18 mouse cellular contexts compared by ENCODE assay signal in the genomic region with DNA sequence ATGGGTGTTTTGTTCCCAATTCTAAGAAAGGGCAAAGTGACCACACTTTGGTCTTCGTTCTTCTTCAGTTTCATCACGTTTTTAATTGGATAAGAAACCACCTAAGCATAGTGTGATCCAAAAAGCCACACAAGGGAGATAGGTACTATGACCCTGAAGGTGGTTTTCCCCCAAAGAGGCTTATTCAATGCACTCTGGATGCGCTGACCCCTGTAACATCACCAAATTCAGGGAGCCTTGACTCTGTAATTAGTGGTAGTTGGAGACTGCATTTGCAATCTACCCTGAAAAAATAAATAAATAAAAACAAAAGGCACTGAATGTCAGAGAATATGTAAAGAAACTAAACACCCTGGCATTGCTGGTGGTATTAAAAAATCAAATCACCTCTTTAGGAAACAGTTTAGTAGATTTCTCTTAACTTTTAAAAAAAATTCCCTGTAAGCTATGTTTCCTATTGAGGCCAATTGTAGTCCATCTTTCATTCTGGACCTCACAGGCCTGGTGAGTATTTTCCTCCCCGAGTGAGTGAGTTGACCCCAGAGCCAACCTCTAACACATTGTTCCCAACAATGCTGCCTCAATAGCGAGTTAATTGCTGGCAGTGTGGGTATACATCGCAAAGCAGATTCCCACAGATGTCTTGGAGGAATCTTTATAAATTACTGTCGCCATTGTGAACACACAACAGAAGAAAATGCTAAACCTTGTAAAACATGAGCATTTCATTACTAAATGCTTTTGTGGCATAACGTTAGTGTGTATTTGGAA.
DNase-seq lines count a peak whose midpoint lies in the region; ATAC-seq lines count a peak whose summit lies in the region.
"Had no signal": no experiment of that assay in that cellular context is flagged by ENCODE, and none has a peak within 500 bp of the region (broad histone marks: within the 10 kb centered on the region; RNA-seq: fewer than 3 reads in every experiment).

No protein-coding gene starts in this region.

- no peak overlapping the region for H3K4me3 ChIP-seq in embryonic facial prominence, embryonic 11.5 days (ENCODE audit: low read depth, low read length)
- no peak overlapping the region for H3K4me3 ChIP-seq in embryonic facial prominence, embryonic 10.5 days
- no peak overlapping the region for H3K4me3 ChIP-seq in hindbrain, embryonic 11.5 days (ENCODE audit: low read depth, low read length)
- no peak overlapping the region for H3K4me3 ChIP-seq in neural tube, embryonic 13.5 days
- H3K4me3 ChIP-seq: embryonic facial prominence, embryonic 13.5 days; intestine, embryonic 15.5 days; limb, embryonic 15.5 days had no signal

- H3K4me1 ChIP-seq in embryonic facial prominence, embryonic 11.5 days (ENCODE audit: control insufficient read depth, insufficient read depth, low read length) = no peaks in the 10 kb centered on the region
- no peaks in the 10 kb centered on the region for H3K4me1 ChIP-seq in embryonic facial prominence, embryonic 10.5 days
- H3K4me1 ChIP-seq in hindbrain, embryonic 11.5 days (replicated peaks; ENCODE audit: control insufficient read depth, insufficient read depth, low read length) = no peaks in the 10 kb centered on the region
- H3K4me1 ChIP-seq in neural tube, embryonic 13.5 days (replicated peaks) = 0 out of 2 replicates have a peak, but pooled peaks cover 8% of the 10 kb centered on the region
- H3K4me1 ChIP-seq: embryonic facial prominence, embryonic 13.5 days; intestine, embryonic 15.5 days; limb, embryonic 15.5 days had no signal

- H3K9ac ChIP-seq in embryonic facial prominence, embryonic 11.5 days (replicated peaks; ENCODE audit: low read length) = no peak overlapping the region
- no peak overlapping the region for H3K9ac ChIP-seq in hindbrain, embryonic 11.5 days (ENCODE audit: low read depth, low read length)
- H3K9ac ChIP-seq in neural tube, embryonic 13.5 days = no peak overlapping the region
- H3K9ac ChIP-seq: embryonic facial prominence, embryonic 13.5 days; intestine, embryonic 15.5 days; limb, embryonic 15.5 days; liver, postnatal 0 days had no signal

- H3K27me3 ChIP-seq in embryonic facial prominence, embryonic 11.5 days (ENCODE audit: control insufficient read depth, insufficient read depth, low read length) = no peaks in the 10 kb centered on the region
- no peaks in the 10 kb centered on the region for H3K27me3 ChIP-seq in embryonic facial prominence, embryonic 10.5 days (replicated peaks; ENCODE audit: low read depth, poor library complexity, severe bottlenecking)
- H3K27me3 ChIP-seq in hindbrain, embryonic 11.5 days (ENCODE audit: control insufficient read depth, insufficient read depth, low read length) = no peaks in the 10 kb centered on the region
- H3K27me3 ChIP-seq in neural tube, embryonic 13.5 days = no peaks in the 10 kb centered on the region
- H3K27me3 ChIP-seq: embryonic facial prominence, embryonic 13.5 days; intestine, embryonic 15.5 days; limb, embryonic 15.5 days had no signal

- ATAC-seq in embryonic facial prominence, embryonic 11.5 days (replicated peaks; ENCODE audit: insufficient number of reproducible peaks, low FRiP score, low TSS enrichment, low read depth) = peak; percentile 56; the same call in 1 of the 2 replicates
- peak; percentile 89 for ATAC-seq in hindbrain, embryonic 11.5 days (ENCODE audit: low FRiP score)
- peak; percentile 79; the same call in 1 of the 2 replicates for ATAC-seq in neural tube, embryonic 13.5 days (ENCODE audit: low read depth)
- ATAC-seq: intestine, embryonic 15.5 days; liver, postnatal 0 days had no signal

- DNase-seq in embryonic facial prominence, embryonic 11.5 days (ENCODE audit: low spot score) = no peak
- DNase-seq in embryonic facial prominence, embryonic 10.5 days (ENCODE audit: low spot score) = no peak
- DNase-seq in embryo, embryonic 10 days (ENCODE audit: low spot score) = peak; percentile 69
- peak; percentile 35 for DNase-seq in hindbrain, embryonic 11.5 days (ENCODE audit: low spot score)
- DNase-seq in ovary, postnatal 14 days (ENCODE audit: low spot score) = no peak
- no peak for DNase-seq in layer of hippocampus, postnatal 14 days (ENCODE audit: low spot score in 2 of 2)
- no peak for DNase-seq in lung, postnatal 14 days
- DNase-seq: adrenal gland, postnatal 36 days; cerebellum, adult 9-11 months; gastrocnemius, postnatal 14 days; heart, postnatal 14 days; liver, postnatal 0 days; thymus, adult 2 months had no signal

- H3K4me2 ChIP-seq in embryonic facial prominence, embryonic 11.5 days (ENCODE audit: low read depth, low read length) = no peak overlapping the region
- H3K4me2 ChIP-seq in hindbrain, embryonic 11.5 days (replicated peaks; ENCODE audit: low read depth, low read length) = no peak overlapping the region
- H3K4me2 ChIP-seq in neural tube, embryonic 13.5 days = peak overlapping the region; percentile 15; the same call in 1 of the 2 replicates
- H3K4me2 ChIP-seq: embryonic facial prominence, embryonic 13.5 days; intestine, embryonic 15.5 days; limb, embryonic 15.5 days had no signal

- no peak overlapping the region for H3K27ac ChIP-seq in embryonic facial prominence, embryonic 11.5 days (replicated peaks; ENCODE audit: low read depth, low read length)
- no peak overlapping the region for H3K27ac ChIP-seq in embryonic facial prominence, embryonic 10.5 days (replicated peaks)
- 0 out of 2 replicates have a peak overlapping the region, but pooled peaks have one; percentile 24 for H3K27ac ChIP-seq in hindbrain, embryonic 11.5 days (ENCODE audit: low read depth, low read length)
- no peak overlapping the region for H3K27ac ChIP-seq in neural tube, embryonic 13.5 days (replicated peaks)
- H3K27ac ChIP-seq: embryonic facial prominence, embryonic 13.5 days; intestine, embryonic 15.5 days; kidney, postnatal 0 days; limb, embryonic 15.5 days had no signal

- H3K36me3 ChIP-seq in embryonic facial prominence, embryonic 11.5 days (replicated peaks; ENCODE audit: control insufficient read depth, insufficient read depth, low read depth, low read length) = no peaks in the 10 kb centered on the region
- H3K36me3 ChIP-seq in embryonic facial prominence, embryonic 10.5 days (replicated peaks) = no peaks in the 10 kb centered on the region
- no peaks in the 10 kb centered on the region for H3K36me3 ChIP-seq in hindbrain, embryonic 11.5 days (ENCODE audit: control insufficient read depth, insufficient read depth, low read length)
- no peaks in the 10 kb centered on the region for H3K36me3 ChIP-seq in neural tube, embryonic 13.5 days
- H3K36me3 ChIP-seq: embryonic facial prominence, embryonic 13.5 days; intestine, embryonic 15.5 days; limb, embryonic 15.5 days had no signal

- 50% methylated on average over 8 of the region's 8 CpGs for WGBS in embryonic facial prominence, embryonic 11.5 days
- WGBS in embryonic facial prominence, embryonic 10.5 days = 49% methylated on average over 8 of the region's 8 CpGs
- 32% methylated on average over 8 of the region's 8 CpGs for WGBS in hindbrain, embryonic 11.5 days
- 21% methylated on average over 8 of the region's 8 CpGs for WGBS in neural tube, embryonic 13.5 days

- no peaks in the 10 kb centered on the region for H3K9me3 ChIP-seq in embryonic facial prominence, embryonic 11.5 days (replicated peaks; ENCODE audit: control insufficient read depth, low read length)
- no peaks in the 10 kb centered on the region for H3K9me3 ChIP-seq in embryonic facial prominence, embryonic 10.5 days
- no peaks in the 10 kb centered on the region for H3K9me3 ChIP-seq in hindbrain, embryonic 11.5 days (ENCODE audit: control insufficient read depth, low read length)
- no peaks in the 10 kb centered on the region for H3K9me3 ChIP-seq in neural tube, embryonic 13.5 days
- H3K9me3 ChIP-seq: embryonic facial prominence, embryonic 13.5 days; intestine, embryonic 15.5 days; limb, embryonic 15.5 days had no signal

Comparison
In these comparisons a context has a peak if more than half of its experiments do, and no peak if none do; other contexts are left out.
1. DNase-seq: peak in embryo, embryonic 10 days (single experiment) and hindbrain, embryonic 11.5 days (single experiment); none in embryonic facial prominence, embryonic 11.5 days (single experiment), embryonic facial prominence, embryonic 10.5 days (single experiment), ovary, postnatal 14 days (single experiment), layer of hippocampus, postnatal 14 days (0 of 2) and lung, postnatal 14 days (single experiment).
2. Peak in every context shown above with its lines, with median percentiles within 50 percentile points of each other: ATAC-seq.